Mouse (Mus musculus): ENCODE data around the gene Gm8909.
"Not testable (repeated sequence)": the region's sequence is repeated elsewhere in the genome, so short reads cannot be mapped to it uniquely, and the experiment has no call there.

Gm8909 gene

GRCm38 (mm10) chr17:36168039-36168652 lies at the start of gene Gm8909:
Gm8909 (minus strand) TSS chr17:36168537.
- in situ Hi-C loops (cut with MseI, MboI), result no loop called here

GRCm38 (mm10) chr17:36215586-36215985 lies 47.2 kb upstream of the Gm8909 start:
- in situ Hi-C loops (cut with MseI, MboI), result no loop called here

DNA sequence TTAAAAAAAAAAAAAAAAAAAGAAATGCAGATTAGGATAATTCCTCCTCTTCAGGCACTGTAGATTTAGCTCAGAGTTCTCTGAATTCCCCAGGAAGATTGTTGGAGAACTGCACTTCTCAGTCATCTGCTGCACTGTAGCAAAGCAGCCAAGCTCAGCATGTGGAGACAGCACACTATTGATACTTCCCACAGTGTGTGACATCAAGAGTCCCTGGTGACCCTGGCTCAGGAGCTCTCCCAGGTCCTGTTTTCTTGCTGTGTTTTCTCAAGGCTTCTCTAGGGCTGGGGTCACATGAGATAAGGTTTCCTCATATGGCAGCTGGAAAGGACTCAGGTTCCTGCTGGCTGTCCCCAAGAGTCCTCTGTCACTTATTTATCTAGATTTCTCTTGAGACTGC lies 38.5 kb upstream of the Gm8909 start:
- in situ Hi-C loops (cut with MseI, MboI), result no loop called here

GRCm38 (mm10) chr17:36205862-36206261 lies 37.5 kb upstream of the Gm8909 start:
- in situ Hi-C loops (cut with MseI, MboI), result no loop called here

DNA sequence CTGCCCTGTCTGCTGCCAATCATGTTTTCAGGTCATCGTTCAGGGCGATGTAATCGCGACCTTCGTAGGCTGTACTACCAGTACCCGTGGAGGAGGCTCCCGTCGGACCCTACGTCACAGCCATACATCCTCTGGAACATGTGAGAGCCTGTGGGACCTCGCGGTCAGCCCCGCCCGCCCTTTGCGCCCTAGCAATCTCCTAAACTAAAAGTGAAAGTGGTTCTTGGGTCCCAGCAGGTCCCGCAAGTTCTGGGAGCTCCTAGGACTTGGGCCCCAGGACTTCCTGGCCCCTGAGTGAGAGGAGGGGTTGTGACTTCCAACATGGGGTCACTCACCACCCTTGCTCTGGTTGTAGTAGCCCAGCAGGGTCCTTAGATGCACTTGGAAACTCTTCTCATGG lies 37.1 kb upstream of the Gm8909 start:
- in situ Hi-C loops (cut with MseI, MboI), result no loop called here

GRCm38 (mm10) chr17:36201851-36202250 lies 33.5 kb upstream of the Gm8909 start:
- in situ Hi-C loops (cut with MseI, MboI), result no loop called here

- in situ Hi-C loops (cut with MseI, MboI), result loop anchor here (10.0 kb wide), 1 partner anchor 134 kb away; no protein-coding TSS in a partner anchor
These were observed 30.0 kb upstream of the Gm8909 start for GRCm38 (mm10) chr17:36198317-36198716.

DNA sequence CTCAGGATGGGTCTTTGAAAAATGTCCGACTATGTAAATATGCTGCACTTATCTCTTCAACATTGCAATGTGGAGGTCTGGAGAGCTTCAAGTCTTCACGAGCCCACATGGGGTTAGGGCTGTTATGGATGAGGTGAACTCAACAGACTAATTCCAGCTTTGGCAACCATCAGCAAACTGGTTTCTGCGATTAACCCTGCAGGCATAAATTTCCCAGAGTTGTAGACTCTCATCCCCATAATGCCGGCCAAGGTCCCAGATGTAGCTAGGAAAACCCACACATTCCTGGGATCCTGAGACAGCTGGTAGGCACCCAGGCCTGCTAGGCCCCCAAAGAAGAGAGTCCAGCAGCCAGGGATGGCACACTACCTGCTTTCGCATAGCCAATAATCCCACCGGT lies 26.1 kb upstream of the Gm8909 start:
- in situ Hi-C loops (cut with MseI, MboI), result loop anchor here (10.0 kb wide), 1 partner anchor 130 kb away; no protein-coding TSS in a partner anchor

- in situ Hi-C loops (cut with MseI, MboI), result loop anchor here (10.0 kb wide), 1 partner anchor 129 kb away; no protein-coding TSS in a partner anchor
These were observed 25.3 kb upstream of the Gm8909 start for GRCm38 (mm10) chr17:36193546-36194141.

DNA sequence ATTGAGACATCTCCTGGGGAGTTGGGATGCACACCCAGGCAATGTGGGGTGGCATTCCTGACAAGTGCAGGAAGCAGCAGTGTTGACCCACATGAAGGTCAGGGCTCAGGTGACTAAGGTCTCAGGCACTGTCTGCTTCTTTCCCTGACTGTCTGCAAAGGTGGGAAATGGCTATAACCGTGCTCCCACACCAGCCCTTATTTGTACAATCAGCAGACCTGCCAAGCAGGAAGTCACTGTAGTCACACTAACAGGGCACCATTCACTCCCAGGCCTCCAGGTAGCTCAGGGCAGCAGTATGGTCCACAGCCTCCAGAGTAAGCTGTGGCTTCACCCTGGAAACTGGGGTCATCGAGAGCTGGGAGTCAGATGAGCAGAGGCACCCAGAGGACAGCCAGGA lies 24.0 kb upstream of the Gm8909 start:
- in situ Hi-C loops (cut with MseI, MboI), result loop anchor here (10.0 kb wide), 1 partner anchor 128 kb away; no protein-coding TSS in a partner anchor

DNA sequence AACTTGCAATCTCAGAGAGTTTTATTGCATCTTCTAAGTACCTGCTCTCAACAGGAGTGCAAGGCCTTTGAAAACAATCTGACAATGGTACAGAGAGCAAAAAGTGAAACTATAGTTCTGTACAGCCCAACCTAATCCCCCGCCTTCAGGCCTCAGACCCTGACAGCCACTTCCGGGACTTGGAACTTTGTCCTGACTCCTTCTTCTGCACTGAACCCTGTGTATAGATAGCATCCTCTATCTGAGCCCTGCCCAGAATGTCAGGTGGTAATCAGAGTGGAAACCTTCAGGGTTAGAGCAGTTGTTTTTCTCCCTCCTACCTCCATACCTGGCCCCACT lies 21.8 kb upstream of the Gm8909 start, which contains the start of gene H2-T3:
Gene H2-T3 (minus strand): TSS at position 119 of the 339 bp plus-strand sequence.
- in situ Hi-C loops (cut with MseI, MboI), result loop anchor here (10.0 kb wide), 1 partner anchor 125 kb away; no protein-coding TSS in a partner anchor

- in situ Hi-C loops (cut with MseI, MboI), result loop anchor here (10.0 kb wide), 1 partner anchor 125 kb away; no protein-coding TSS in a partner anchor
These were observed 21.3 kb upstream of the Gm8909 start for GRCm38 (mm10) chr17:36189491-36190168.

GRCm38 (mm10) chr17:36187540-36187939 lies 19.2 kb upstream of the Gm8909 start:
- in situ Hi-C loops (cut with MseI, MboI), result no loop called here

- in situ Hi-C loops (cut with MseI, MboI), result no loop called here
These were observed 13.9 kb upstream of the Gm8909 start for GRCm38 (mm10) chr17:36182212-36182611.

- in situ Hi-C loops (cut with MseI, MboI), result not testable (repeated sequence)
These were observed 11.1 kb upstream of the Gm8909 start for GRCm38 (mm10) chr17:36179446-36179845.

- in situ Hi-C loops (cut with MseI, MboI), result not testable (repeated sequence)
These were observed 10.6 kb upstream of the Gm8909 start for GRCm38 (mm10) chr17:36178938-36179337.

DNA sequence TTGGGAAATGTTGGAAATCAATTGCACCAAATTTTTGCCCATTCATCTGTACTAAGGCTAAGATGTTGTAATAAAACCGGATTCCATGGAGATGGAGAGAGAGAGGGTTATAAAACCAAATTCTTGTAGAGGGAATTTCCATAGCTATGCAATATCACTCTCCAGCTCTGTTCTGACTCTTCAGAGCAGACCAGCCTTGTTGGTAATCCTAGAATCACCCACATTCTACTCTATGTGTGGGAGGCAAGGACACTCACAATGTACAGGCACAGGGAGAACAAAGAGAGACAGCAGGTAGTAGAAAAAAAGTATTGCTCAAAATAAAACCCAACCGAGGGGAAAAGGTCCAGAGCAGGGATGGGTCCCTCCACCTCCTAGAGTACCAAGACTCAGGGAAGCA lies 7.8 kb upstream of the Gm8909 start:
- in situ Hi-C loops (cut with MseI, MboI), result not testable (repeated sequence)

GRCm38 (mm10) chr17:36170287-36170814 lies 2.0 kb upstream of the Gm8909 start:
- in situ Hi-C loops (cut with MseI, MboI), result no loop called here

- in situ Hi-C loops (cut with MseI, MboI), result no loop called here
These were observed 1.4 kb upstream of the Gm8909 start for GRCm38 (mm10) chr17:36169753-36170152.

- in situ Hi-C loops (cut with MseI, MboI), result not testable (repeated sequence)
These were observed 757 bp upstream of the Gm8909 start for GRCm38 (mm10) chr17:36169094-36169493.

DNA sequence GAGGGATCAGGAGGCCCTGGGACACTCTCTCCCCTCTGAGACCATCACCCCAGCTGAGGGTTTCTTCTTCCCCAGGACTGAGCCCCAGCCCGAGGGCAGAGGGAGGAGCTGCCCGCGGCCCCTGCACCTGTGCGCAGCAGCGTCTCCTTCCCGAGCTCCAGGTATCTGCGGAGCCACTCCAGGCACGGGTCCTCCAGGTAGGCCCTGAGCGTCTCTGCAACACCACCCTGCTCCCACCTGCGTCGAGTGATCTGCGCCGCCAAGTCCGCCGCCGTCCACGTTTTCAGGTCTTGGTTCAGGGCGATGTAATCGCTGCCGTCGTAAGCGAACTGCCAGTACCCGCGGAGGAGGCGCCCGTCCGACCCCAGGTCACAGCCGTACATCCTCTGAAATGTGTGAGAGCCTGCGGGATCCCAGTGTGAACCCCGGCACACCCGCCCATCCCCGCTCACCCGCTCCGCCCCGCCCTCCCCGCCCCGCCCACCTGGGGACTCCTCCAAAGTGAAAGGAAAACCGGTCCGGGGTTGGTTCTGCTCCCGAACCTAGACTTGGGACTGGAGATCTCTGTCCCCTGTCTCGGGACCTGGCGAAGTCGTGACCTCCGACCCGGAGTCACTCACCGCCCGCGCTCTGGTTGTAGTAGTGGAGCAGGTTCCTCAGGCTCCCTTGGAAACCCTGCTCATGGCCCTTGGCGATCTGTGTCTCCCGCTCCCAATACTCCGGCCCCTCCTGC lies 865 bp downstream of the Gm8909 start:
- in situ Hi-C loops (cut with MseI, MboI), result no loop called here

GRCm38 (mm10) chr17:36166901-36167300 lies 1.4 kb downstream of the Gm8909 start:
- in situ Hi-C loops (cut with MseI, MboI), result not testable (repeated sequence)

Measured in mouse trophoblast stem cell (cell line).